Mouse (Mus musculus) spleen, postnatal 4 days (tissue): ENCODE measurements at regions not wholly inside any gene's neighbourhood (a gene's known extent, or its start where the extent isn't known, plus 50 kb on each side); places are given as distances from the start of the nearest gene placed in this dataset.
"Not testable (repeated sequence)": the region's sequence is repeated elsewhere in the genome, so short reads cannot be mapped to it uniquely, and the experiment has no call there.

ENCODE experiments used
- DNase-seq, 2 experiments: peaks; one replicate each; pipeline ENCODE4 v3.0.0; 2022; ENCODE audit warnings: low spot score in 2 of 2

DNA sequence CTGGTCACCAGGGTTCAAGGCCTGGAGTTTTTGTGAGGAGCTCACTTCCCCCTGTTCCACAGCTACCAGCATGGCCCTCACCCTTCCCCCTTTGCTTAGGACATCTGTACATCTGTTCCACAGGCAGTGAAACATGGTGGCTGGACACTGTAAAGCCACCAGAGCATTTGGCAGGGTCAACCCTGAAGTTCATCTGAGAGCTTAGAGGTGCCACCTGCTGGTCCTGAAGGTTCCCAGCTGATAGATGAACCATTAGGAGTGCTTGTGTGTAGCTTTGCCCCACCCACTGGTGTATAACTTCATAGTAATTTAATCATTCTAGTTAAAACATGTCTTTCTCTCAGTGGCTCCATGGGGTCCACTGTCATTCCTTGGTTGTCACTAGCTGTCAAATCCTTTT lies 304.7 kb downstream of the Fgf9 start:
- DNase-seq, result no peak

- no peak for DNase-seq
Observed at GRCm38 (mm10) chr14:58356824-58357223, 286.5 kb downstream of the Fgf9 start.

DNA sequence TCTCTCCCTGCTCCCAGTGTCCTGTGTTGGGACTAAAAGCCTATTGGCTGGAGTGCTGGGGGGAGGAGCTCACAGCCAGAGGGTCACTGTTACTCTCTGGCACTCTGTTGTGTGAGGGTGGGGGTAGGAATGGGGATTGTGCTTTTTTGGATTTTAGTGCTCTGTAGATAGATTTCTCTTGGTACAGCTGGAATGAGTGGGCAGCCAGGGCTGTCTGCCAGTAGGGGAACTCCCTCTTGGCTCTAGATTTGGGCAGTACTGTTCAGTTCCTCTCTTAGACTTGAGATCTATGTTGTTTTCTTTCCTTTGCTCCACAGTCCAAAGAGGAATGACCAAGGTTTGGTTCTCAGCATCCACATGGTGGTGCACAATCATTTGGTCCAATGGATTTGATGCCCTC lies 282.6 kb downstream of the Fgf9 start:
- no peak for DNase-seq

GRCm38 (mm10) chr14:58336148-58336547 lies 265.8 kb downstream of the Fgf9 start:
- DNase-seq, result no peak

DNA sequence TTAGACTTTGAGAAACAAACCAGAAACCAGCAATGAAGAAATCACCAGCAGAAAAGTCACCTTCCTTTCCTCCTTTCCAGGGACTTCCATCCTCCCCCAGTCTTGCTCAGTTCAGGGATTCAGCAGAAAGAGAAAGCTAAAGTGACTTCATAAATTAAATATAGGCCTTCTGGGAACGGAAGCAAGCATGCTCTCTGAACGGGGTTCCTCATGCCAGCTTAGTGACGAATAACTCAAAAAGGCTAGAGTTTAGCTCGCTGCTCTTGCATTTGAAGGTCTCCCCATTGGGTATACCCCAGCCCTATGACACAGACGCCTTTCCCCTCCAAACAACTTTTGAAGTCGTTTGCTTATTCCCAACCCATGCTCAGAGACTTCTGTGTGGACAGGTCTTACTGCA lies 252.8 kb downstream of the Fgf9 start:
- no peak for DNase-seq

GRCm38 (mm10) chr14:58322461-58322860 lies 252.1 kb downstream of the Fgf9 start:
- DNase-seq, result no peak

GRCm38 (mm10) chr14:58321875-58322274 lies 251.5 kb downstream of the Fgf9 start:
- DNase-seq, result no peak

DNA sequence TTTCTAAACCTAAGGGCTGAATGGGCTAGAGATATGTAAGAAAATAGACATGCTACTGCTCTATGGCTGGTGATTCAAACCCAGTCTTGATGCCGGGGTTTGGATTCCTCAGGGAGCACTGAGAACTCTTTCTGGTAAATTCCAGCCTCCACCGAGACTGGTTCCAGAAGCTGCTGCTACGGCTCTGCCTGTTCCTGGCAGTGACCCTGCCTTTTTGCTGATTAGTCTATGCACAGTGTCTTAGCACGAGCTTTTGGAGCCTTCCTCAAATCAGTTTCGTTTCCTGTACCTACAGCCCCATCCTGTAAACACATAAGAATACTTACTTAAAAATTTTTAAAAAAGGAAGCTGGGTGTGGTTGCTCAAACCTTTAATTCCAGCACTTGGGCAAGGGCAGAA lies 250.9 kb downstream of the Fgf9 start:
- no peak for DNase-seq

- no peak for DNase-seq
Observed at GRCm38 (mm10) chr14:58317640-58318039, 247.3 kb downstream of the Fgf9 start.

GRCm38 (mm10) chr14:58317231-58317630 lies 246.9 kb downstream of the Fgf9 start:
- DNase-seq, result no peak

- DNase-seq, result no peak
Observed at GRCm38 (mm10) chr14:58307695-58308094, 237.3 kb downstream of the Fgf9 start.

DNA sequence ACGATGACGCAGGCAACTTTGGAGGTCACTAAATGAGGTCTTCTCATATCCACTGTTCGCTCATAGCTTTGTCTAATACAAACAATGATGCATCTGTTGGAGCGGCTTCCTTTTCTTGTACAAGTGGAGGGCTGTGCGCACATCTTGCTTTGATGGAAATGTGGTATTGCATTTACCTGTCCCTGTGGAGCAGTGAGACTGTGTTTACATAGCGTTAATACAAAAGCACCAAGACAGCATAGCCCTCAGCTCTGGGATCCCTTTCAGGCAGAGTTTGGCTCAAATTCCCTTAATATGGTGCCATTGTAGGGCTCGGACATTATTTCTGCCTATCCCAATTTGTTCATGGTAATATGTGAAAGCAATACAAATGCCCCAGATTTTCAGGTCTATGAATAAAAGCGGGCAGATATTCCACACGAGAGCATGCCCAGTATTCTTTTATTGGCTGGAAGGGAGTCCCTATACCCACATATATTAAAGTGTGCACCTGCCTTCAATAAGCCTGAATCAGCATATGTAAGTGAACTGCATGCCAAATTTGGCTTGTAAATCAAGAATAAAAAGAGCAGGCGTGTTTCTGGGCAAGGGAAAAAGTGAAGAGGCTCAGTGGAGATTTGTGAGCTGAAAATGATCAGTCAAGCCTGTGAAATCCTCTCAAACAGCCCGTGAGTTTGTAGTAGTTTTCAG lies 236.6 kb downstream of the Fgf9 start:
- no peak for DNase-seq

DNA sequence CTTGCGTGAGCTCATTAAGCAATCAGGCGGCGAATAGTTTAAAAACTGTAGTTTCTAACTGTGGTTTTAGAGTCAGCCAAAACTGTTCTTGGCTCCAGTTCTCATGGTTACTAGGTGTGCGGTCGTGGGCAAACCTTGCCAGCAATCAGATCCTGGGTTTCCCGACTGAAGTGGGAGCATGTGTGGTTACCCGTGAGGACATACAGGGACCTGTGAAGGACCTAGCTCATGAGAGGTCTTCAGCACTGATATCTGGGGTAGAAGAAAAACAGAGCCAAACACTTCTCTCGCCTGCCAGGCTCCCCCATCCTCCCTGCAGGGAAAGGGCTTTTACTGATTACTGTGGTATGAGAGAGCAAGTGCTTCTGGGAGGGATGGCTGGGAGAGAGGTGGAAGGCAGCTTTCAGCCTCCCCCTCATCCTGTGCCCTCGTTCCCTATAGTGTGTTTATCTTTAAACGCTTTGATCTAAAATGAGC lies 230.1 kb downstream of the Fgf9 start:
- no peak for DNase-seq

DNA sequence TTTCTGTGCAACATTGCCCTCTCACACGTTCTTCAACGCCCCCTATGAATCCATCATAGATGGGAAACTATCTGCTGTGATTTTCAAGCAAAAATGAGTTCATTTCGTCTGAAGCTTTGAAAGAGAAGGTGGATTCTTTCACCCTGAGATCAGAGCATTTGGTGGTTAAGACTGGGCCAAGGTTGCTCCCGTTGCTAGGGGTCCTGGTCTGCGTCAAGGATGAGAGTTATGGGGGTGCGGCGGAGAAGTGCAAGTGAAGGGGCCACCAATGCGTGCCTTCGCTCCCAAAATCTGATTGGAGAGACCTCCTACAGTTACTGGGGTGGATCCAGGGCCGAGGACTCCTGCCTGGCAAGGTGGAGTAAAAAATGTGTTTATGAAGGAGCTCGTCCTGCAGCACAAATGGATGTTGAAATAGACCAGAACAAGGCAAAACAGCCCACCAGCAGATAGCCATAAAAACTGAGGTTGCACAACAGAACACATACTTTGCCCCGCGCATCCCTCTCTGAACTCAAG lies 215.7 kb downstream of the Fgf9 start:
- DNase-seq, result no peak

- DNase-seq, result no peak
Observed at GRCm38 (mm10) chr14:58282708-58283290, 212.5 kb downstream of the Fgf9 start.

DNA sequence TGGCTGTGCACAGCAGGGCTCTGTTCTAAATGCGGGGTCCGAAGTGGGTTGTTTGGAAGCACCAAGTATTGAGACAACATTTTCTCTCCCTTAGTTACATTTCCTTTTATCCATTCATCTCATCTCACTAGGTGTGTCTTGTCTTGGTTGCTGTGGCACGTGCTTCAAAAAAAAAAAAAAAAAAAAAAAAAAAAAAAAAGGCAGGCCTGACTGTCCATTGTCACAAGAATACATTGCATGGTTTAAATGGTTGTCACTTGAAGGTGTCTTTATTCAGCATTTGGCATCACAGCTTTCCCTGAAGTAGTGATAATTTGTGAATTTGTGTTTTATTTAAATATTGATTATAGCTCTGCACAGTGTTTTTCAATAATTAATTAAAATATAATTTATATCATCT lies 211.9 kb downstream of the Fgf9 start:
- DNase-seq, result no peak

GRCm38 (mm10) chr14:58274440-58274839 lies 204.1 kb downstream of the Fgf9 start:
- not testable (repeated sequence) for DNase-seq

DNA sequence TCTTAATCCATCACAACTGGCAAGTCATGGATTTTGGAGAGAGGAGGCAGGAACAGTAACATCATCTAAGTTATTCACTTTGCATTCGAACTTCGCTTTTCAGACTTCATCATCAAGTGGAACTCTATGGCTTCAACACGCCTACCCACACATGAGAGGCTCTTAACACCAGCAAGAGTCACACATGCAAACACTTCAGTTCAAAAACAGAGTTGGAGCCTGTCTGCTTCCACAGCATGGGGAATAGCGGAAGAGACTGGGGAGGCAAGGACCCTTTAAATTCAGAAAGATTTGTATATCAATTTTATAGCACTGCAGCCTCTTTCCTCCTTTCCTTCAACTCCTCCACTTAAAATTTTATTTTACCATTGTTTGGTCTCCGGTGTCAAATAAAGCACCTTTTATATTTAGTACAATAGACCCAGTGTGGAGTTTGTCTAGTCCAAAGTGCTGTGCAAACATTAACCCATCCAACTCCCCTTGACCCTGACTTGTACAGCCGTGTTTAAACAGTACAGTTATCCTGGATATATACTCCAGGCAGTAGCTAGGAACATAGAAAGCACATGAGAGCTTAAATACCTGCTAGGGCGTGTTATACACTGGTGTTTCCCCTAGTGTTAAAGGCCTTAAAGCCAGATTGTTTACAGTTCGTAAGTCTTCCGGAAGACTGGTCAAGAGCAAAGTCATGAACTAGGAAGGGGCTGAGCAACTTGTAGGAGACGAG lies 203.5 kb downstream of the Fgf9 start:
- DNase-seq, result no peak

DNA sequence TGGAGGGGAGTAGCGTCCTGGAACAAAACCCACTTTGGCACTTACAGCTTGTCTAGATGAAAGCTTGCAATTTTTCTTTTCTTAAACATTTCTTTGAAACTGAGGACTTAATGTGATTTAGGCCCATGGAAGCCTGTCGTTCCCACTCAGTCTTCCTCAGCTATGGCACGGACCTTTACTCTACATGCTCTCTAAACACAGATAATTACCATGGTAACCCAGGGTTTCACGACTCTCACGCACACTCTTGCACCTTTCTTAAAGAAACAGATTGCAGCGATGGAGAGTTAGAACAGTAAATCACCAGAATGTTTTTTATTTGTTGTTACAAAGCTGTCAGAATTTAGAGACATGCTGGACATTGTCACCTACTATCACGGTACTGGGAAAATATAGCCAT lies 195.0 kb downstream of the Fgf9 start:
- DNase-seq, result no peak

DNA sequence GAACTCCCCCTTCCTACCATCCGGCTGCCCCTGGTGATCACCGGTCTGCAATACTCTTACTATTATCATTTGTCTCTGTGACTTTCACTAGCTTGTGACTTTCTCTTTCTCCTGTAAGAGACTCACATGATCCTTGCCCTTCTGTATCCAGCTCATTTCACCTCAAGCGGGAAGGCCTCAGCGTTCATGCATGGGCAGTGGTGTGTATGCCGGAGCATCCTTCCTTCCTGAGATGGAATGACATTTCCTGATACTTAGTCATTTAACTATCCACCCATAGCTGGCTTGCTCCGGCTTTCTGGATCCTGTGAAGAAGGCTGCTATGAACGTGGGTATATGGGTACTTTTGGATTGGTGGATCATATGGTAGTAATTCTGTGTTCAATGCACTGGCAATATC lies 194.1 kb downstream of the Fgf9 start:
- no peak for DNase-seq

DNA sequence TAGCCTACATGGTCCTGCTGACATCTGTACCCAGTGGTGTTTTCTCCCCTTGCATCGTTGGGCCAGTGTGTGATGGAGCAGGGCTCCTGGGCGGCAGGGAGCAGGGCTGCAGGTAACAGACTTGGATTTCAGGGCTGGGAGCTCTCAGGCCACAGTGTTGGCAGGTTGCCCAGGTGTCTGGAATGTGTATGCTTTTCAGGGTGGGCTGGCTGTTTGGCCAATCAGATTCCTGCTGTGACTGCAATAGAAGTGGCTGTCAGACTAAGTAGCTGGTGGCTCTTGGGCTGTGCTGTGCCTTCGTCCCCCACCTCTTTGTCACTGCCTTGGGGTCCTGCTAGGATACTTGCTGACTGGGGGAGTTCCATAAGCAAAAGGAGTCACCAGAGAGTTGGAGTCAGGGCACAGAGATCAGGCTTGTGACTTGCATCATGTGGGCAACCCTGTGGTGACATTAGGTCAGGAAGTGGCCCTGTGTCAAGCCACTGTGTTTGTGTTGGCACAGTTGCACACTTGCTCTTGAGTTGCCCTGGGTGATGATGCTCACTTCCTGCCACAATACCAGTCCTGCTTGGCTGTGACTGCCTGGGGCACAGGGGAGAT lies 183.1 kb downstream of the Fgf9 start:
- no peak for DNase-seq

GRCm38 (mm10) chr14:58225869-58226268 lies 155.5 kb downstream of the Fgf9 start:
- DNase-seq, result no peak
